Mouse (Mus musculus) MEL (cell line): ENCODE data around the gene Mob3b. TPM values are rescaled to one million over a fixed set of nuclear protein-coding genes. Genes with fewer than 3 reads are reported as not detected.

Experiments used
- DNase-seq: peaks from one replicate; pipeline ENCODE4 v3.0.0; 2011; ENCODE audit warnings: low read depth, low spot score
- H3K27ac ChIP-seq: 2 replicates; pipeline ENCODE4 v1.5.1; 2012; ENCODE audit warnings: low read depth, mild to moderate bottlenecking, control low read depth, low read length, moderate library complexity; ENCODE audit not compliant: control insufficient read depth
- H3K27me3 ChIP-seq, 2 experiments: fragments of 150-350 bp in 1 of 2; sonication (generic) in 1 of 2; 2 replicates each; pipeline ENCODE4 v1.6.1; 2012; ENCODE audit warnings: low read length in 2 of 2, mild to moderate bottlenecking in 2 of 2, improper control_type of control experiment in 1 of 2, moderate library complexity in 1 of 2; ENCODE audit not compliant: insufficient read depth in 2 of 2, control insufficient read depth in 1 of 2
- H3K36me3 ChIP-seq, 2 experiments: 2 replicates each; pipeline ENCODE4 v1.6.1; 2012 to 2014; ENCODE audit warnings: low read length in 2 of 2, improper control_type of control experiment in 1 of 2, inconsistent platforms in 1 of 2, mild to moderate bottlenecking in 1 of 2; ENCODE audit not compliant: insufficient read depth in 2 of 2, control insufficient read depth in 1 of 2
- H3K4me1 ChIP-seq, 2 experiments: fragments of 150-350 bp in 1 of 2; sonication (generic) in 1 of 2; 2 replicates each; pipeline ENCODE4 v1.6.1; 2012; ENCODE audit warnings: low read length in 2 of 2, improper control_type of control experiment in 1 of 2, mild to moderate bottlenecking in 1 of 2; ENCODE audit not compliant: insufficient read depth in 2 of 2, control insufficient read depth in 1 of 2
- H3K4me3 ChIP-seq, 2 experiments: fragments of 150-350 bp in 1 of 2; sonication (generic) in 1 of 2; 2 replicates each; pipeline ENCODE4 v1.5.1; 2012; ENCODE audit warnings: low read depth in 2 of 2, low read length in 2 of 2, mild to moderate bottlenecking in 2 of 2, moderate library complexity in 2 of 2, control low read depth in 1 of 2, improper control_type of control experiment in 1 of 2; ENCODE audit not compliant: control insufficient read depth in 1 of 2, insufficient read depth in 1 of 2
- H3K79me2 ChIP-seq: 2 replicates; pipeline ENCODE4 v1.6.1; 2012; ENCODE audit warnings: mild to moderate bottlenecking, low read length, moderate library complexity; ENCODE audit not compliant: control insufficient read depth, poor library complexity, insufficient read depth
- H3K9ac ChIP-seq: 2 replicates; pipeline ENCODE4 v1.6.1; 2012; ENCODE audit warnings: low read depth, mild to moderate bottlenecking, control low read depth, low read length, moderate library complexity; ENCODE audit not compliant: control insufficient read depth, poor library complexity, severe bottlenecking
- H3K9me3 ChIP-seq: fragments of 150-350 bp; sonication (generic); replicated peaks from 2 replicates; pipeline ENCODE4 v1.6.1; 2012; ENCODE audit warnings: mild to moderate bottlenecking, low read length, improper control_type of control experiment, moderate library complexity; ENCODE audit not compliant: insufficient read depth
- CHD1 ChIP-seq: IDR thresholded peaks from 2 replicates; pipeline ENCODE4 v1.6.1; 2012; ENCODE audit warnings: low read depth, mild to moderate bottlenecking, inconsistent platforms, low read length, improper control_type of control experiment
- CTCF ChIP-seq, 3 experiments: IDR thresholded peaks in 2 of 3; conservative IDR thresholded peaks in 1 of 3; 2 replicates each; pipeline ENCODE4 v1.5.1; 2011 to 2012; ENCODE audit warnings: low read length in 3 of 3, low read depth in 2 of 3, mild to moderate bottlenecking in 2 of 3, improper control_type of control experiment in 1 of 3, inconsistent platforms in 1 of 3, mixed read lengths in 1 of 3, moderate library complexity in 1 of 3; ENCODE audit not compliant: control insufficient read depth in 1 of 3, insufficient read depth in 1 of 3, poor library complexity in 1 of 3, severe bottlenecking in 1 of 3
- ELF1 ChIP-seq: IDR thresholded peaks from 2 replicates; pipeline ENCODE4 v1.6.1; 2014; ENCODE audit warnings: low read depth, mild to moderate bottlenecking, inconsistent platforms, low read length, improper control_type of control experiment, moderate library complexity
- EP300 ChIP-seq, 2 experiments: IDR thresholded peaks; 2 replicates each; pipeline ENCODE4 v1.6.1; 2011; ENCODE audit warnings: improper control_type of control experiment in 2 of 2, low read length in 2 of 2, low read depth in 1 of 2, mild to moderate bottlenecking in 1 of 2
- HCFC1 ChIP-seq: IDR thresholded peaks from 2 replicates; pipeline ENCODE4 v1.6.1; 2012; ENCODE audit warnings: low read depth, mild to moderate bottlenecking, inconsistent platforms, low read length, improper control_type of control experiment, moderate library complexity
- MAFK ChIP-seq: IDR thresholded peaks from 2 replicates; pipeline ENCODE4 v1.6.1; 2011; ENCODE audit warnings: low read depth, mild to moderate bottlenecking, low read length, improper control_type of control experiment, borderline replicate concordance
- MEF2A ChIP-seq: IDR thresholded peaks from 2 replicates; pipeline ENCODE4 v1.6.1; 2014; ENCODE audit warnings: low read depth, mild to moderate bottlenecking, inconsistent platforms, low read length, improper control_type of control experiment; ENCODE audit not compliant: poor library complexity, insufficient replicate concordance, severe bottlenecking; ENCODE audit errors: extremely low read depth
- MYC ChIP-seq: IDR thresholded peaks from 2 replicates; pipeline ENCODE4 v1.6.1; 2011; ENCODE audit warnings: low read depth, mild to moderate bottlenecking, low read length, improper control_type of control experiment, moderate library complexity
- POLR2A ChIP-seq, 2 experiments: IDR thresholded peaks; 2 replicates each; pipeline ENCODE4 v1.6.1; 2011 to 2012; ENCODE audit warnings: low read length in 2 of 2, mild to moderate bottlenecking in 2 of 2, control low read depth in 1 of 2, improper control_type of control experiment in 1 of 2, low read depth in 1 of 2, moderate library complexity in 1 of 2; ENCODE audit not compliant: control insufficient read depth in 1 of 2, insufficient read depth in 1 of 2, poor library complexity in 1 of 2
- POLR2AphosphoS5 ChIP-seq: IDR thresholded peaks from 2 replicates; pipeline ENCODE4 v1.6.1; 2012; ENCODE audit warnings: low read depth, borderline replicate concordance, mild to moderate bottlenecking, inconsistent platforms, low read length, moderate library complexity, mixed read lengths
- RCOR1 ChIP-seq: IDR thresholded peaks from 2 replicates; pipeline ENCODE4 v1.6.1; 2012; ENCODE audit warnings: low read depth, mild to moderate bottlenecking, inconsistent platforms, low read length, improper control_type of control experiment
- TAL1 ChIP-seq: IDR thresholded peaks from 2 replicates; pipeline ENCODE4 v1.6.1; 2012; ENCODE audit warnings: mild to moderate bottlenecking, inconsistent platforms, low read length, moderate library complexity, mixed read lengths
- TCF12 ChIP-seq: IDR thresholded peaks from 2 replicates; pipeline ENCODE4 v1.6.1; 2014; ENCODE audit warnings: low read depth, mild to moderate bottlenecking, inconsistent platforms, low read length, improper control_type of control experiment, moderate library complexity
- USF2 ChIP-seq, 2 experiments: IDR thresholded peaks; 2 replicates each; pipeline ENCODE4 v1.6.1; 2011 to 2012; ENCODE audit warnings: improper control_type of control experiment in 2 of 2, low read length in 2 of 2, borderline replicate concordance in 1 of 2, inconsistent platforms in 1 of 2, low read depth in 1 of 2, mild to moderate bottlenecking in 1 of 2; ENCODE audit not compliant: insufficient read depth in 1 of 2
- ZNF384 ChIP-seq: IDR thresholded peaks from 2 replicates; pipeline ENCODE4 v1.6.1; 2012; ENCODE audit warnings: low read depth, mild to moderate bottlenecking, inconsistent platforms, low read length, improper control_type of control experiment
- polyA plus RNA-seq, 2 experiments: library from polyadenylated mRNA; stranded (reverse) in 1 of 2; unstranded in 1 of 2; fragments of >175 nt in 1 of 2; fragments of >200 nt in 1 of 2; gene quantifications; 2 replicates each; pipeline versions ENCODE4 v1.2.1 to v1.2.4; 2012; ENCODE audit warnings: low replicate concordance in 2 of 2, low read depth in 1 of 2; ENCODE audit not compliant: insufficient read length in 2 of 2, insufficient read depth in 1 of 2, missing spikeins in 1 of 2
- total RNA-seq: library from RNA; depleted of rRNA; stranded (reverse); fragments of 300-350 nt; gene quantifications from 2 replicates; pipeline ENCODE4 v1.2.3, GENCODE M21; 2012

Mob3b gene
- total and polyA plus RNA-seq, 3 experiments: 3.8 to 4.2 TPM; not detected in 1

DNA sequence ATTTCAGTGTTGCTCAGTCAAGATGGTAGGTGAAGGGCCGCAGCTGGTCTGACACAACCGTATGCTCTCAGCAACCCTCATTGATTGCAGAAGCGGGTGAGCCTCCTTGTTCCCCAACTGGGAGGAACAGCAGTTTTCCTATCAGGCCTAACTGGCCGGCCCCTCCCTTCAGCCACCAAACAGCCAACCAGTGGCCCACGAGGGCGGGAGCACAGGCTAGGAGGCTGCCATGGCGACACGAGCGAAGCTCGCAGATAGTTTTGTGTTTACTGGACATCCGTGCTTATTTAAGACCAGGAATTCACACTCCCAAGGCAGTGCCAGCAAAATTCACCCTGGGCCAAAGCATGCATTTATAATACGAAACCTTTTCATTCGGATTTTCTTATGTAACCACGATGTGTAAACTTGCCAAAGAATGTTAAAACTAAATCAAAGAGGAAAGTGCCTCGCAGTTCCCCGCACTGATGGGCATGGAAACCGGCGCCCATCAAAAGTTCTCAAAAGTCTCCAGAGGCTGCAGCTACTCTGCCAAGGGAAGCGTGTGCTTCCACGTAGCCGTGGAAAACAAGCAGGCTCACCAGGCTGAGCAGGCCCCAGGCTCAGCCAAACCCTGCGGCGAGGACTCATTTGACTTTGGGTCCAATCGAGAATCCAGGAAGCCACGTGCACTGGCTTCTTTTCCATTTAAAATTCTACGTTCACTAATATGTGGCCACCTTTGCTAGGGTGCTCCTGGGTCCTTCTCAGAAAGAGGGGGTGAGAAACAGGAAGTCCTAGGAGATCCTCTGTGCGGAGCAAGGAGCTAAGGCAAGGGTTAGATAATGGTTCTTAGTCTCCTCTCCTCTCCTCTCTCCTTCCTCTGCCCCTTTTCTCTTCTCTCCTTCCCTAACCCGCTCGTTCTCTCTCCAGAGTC, 57.2 kb downstream of the Mob3b start (continued):
- TF ChIP-seq MEF2A: no peak
- TF ChIP-seq MAFK: no peak
- TF ChIP-seq ELF1: peak; percentile 67
- TF ChIP-seq POLR2AphosphoS5: no peak
- TF ChIP-seq TAL1: no peak
- no peak for TF ChIP-seq CHD1
- TF ChIP-seq POLR2A (IDR thresholded peaks at IDR 0.05; ENCODE audit: control insufficient read depth in 1 of 2, insufficient read depth in 1 of 2, low read depth in 1 of 2, low read length in 2 of 2, poor library complexity in 1 of 2): peak in 1 of 2 experiments; percentile 62; a peak in 1 of 4 replicates
- TF ChIP-seq CTCF (IDR thresholded peaks at IDR 0.05 in 2 of 3, conservative IDR thresholded peaks at IDR 0.05 in 1 of 3; ENCODE audit: control insufficient read depth in 1 of 3, insufficient read depth in 1 of 3, low read depth in 2 of 3, low read length in 3 of 3, poor library complexity in 1 of 3, severe bottlenecking in 1 of 3): no peak
- TF ChIP-seq TCF12: 0 out of 2 replicates have a peak, but pooled peaks have one; percentile 2
- TF ChIP-seq USF2 (IDR thresholded peaks at IDR 0.05; ENCODE audit: borderline replicate concordance in 1 of 2, insufficient read depth in 1 of 2, low read depth in 1 of 2, low read length in 2 of 2): no peak
- peak; percentile 34; the same call in 1 of the 2 replicates for TF ChIP-seq MYC
- TF ChIP-seq RCOR1: peak; percentile 21; the same call in 1 of the 2 replicates
- 0 out of 2 replicates have a peak, but pooled peaks have one; percentile 34 for TF ChIP-seq HCFC1

DNA sequence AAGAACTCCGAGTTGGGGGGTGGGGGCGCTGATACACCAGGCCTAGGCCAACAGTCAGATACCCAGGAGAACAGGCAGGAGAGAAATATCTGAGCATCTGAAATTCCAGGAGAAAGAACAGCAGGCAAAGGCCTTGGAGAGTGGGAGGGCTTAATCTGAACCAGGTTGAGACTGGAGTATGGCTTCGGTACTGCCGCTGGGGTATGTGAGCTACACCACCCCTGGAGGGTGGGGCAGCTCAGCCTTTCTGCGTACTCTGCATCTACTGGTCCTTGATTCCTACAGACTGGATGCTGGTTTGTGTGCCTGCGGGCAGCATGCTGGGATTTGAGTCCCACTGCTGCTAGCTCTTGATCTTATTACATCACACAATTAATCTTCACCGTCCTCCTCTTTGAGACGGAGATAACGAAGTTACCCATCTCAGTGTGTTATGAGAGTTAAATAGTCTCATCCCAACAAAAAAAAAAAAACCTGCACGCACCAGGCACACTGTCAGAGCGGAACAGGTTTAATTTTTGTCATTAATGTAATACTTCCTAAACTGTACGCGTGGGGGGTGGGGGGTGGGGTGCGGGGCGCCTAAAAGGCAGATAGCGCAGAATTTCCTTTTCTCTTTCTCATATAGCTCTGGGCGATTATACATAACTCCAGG, 57.9 kb downstream of the Mob3b start:
- peaks cover 5 to 11% of the 10 kb centered on the region in 2 experiments; a peak in 3 of 4 replicates for H3K4me1 ChIP-seq
- peak overlapping the region; percentile 47 for H3K27ac ChIP-seq
- H3K9me3 ChIP-seq: no peaks in the 10 kb centered on the region
- H3K36me3 ChIP-seq: peaks cover 0 to 11% of the 10 kb centered on the region in 2 experiments; a peak in 2 of 4 replicates
- peak; percentile 64 for DNase-seq
- no peaks in the 10 kb centered on the region for H3K79me2 ChIP-seq
- no peaks in the 10 kb centered on the region for H3K27me3 ChIP-seq
- peak overlapping the region; percentile 40 for H3K9ac ChIP-seq
- peak overlapping the region; percentile 65 to 87 for H3K4me3 ChIP-seq
- TF ChIP-seq CTCF (IDR thresholded peaks at IDR 0.05 in 2 of 3, conservative IDR thresholded peaks at IDR 0.05 in 1 of 3; ENCODE audit: control insufficient read depth in 1 of 3, insufficient read depth in 1 of 3, low read depth in 2 of 3, low read length in 3 of 3, poor library complexity in 1 of 3, severe bottlenecking in 1 of 3) (no peak; a peak in 1 of 6 replicates), EP300 (IDR thresholded peaks at IDR 0.05; ENCODE audit: low read depth in 1 of 2, low read length in 2 of 2) (peak in 1 of 2 experiments; percentile 2; a peak in 1 of 4 replicates), ZNF384 (peak; percentile 58), TCF12 (0 out of 2 replicates have a peak, but pooled peaks have one; percentile 4)
